Mouse (Mus musculus) G1E (cell line): ENCODE results near the gene Kif22.

ENCODE experiments used
- CTCF ChIP-seq: IDR thresholded peaks from 2 replicates; pipeline ENCODE4 v1.5.1; 2012; ENCODE audit warnings: low read depth, low read length, inconsistent platforms, mixed read lengths
- TAL1 ChIP-seq: conservative IDR thresholded peaks from 2 replicates; pipeline ENCODE4 v1.6.1; 2012; ENCODE audit warnings: low read depth, low read length, inconsistent platforms, mixed read lengths

GRCm38 (mm10) chr7:127020901-127021562, 21.2 kb downstream of the Kif22 start, which contains the start of the genes Gm42742 and Prrt2:
- TF ChIP-seq CTCF (no peak), TAL1 (no peak)
